Mouse (Mus musculus) liver, embryonic 11.5 days (tissue): ENCODE data around the gene Ptprj. TPM values are rescaled to one million over a fixed set of nuclear protein-coding genes. Genes with fewer than 3 reads are reported as not detected.
"Not testable (repeated sequence)": the region's sequence is repeated elsewhere in the genome, so short reads cannot be mapped to it uniquely, and the experiment has no call there.

Source experiments
- ATAC-seq: fragments of 200-750 bp; cut with Nextera tagmentation; replicated peaks from 2 replicates; pipeline ENCODE4 v1.8.0; 2017; ENCODE audit warnings: moderate number of reproducible peaks, mild to moderate bottlenecking, moderate TSS enrichment, moderate library complexity; ENCODE audit not compliant: low FRiP score
- DNase-seq: peaks from one replicate; pipeline ENCODE4 v3.0.0-alpha.2; 2017; ENCODE audit warnings: low spot score
- H3K27ac ChIP-seq: fragments of 300-500 bp; sonication (generic); 2 replicates; pipeline ENCODE4 v1.5.1; 2014; ENCODE audit warnings: mild to moderate bottlenecking, low read depth, low read length, control low read depth
- H3K27me3 ChIP-seq: fragments of 300-500 bp; sonication (generic); replicated peaks from 2 replicates; pipeline ENCODE4 v1.6.1; 2014; ENCODE audit warnings: low read length, mixed read lengths; ENCODE audit not compliant: control insufficient read depth, insufficient read depth
- H3K36me3 ChIP-seq: fragments of 300-500 bp; sonication (generic); 2 replicates; pipeline ENCODE4 v1.6.1; 2014; ENCODE audit warnings: mild to moderate bottlenecking, low read length, moderate library complexity, mixed read lengths; ENCODE audit not compliant: control insufficient read depth, insufficient read depth
- H3K4me1 ChIP-seq: fragments of 300-500 bp; sonication (generic); replicated peaks from 2 replicates; pipeline ENCODE4 v1.6.1; 2014; ENCODE audit warnings: low read length, mixed read lengths; ENCODE audit not compliant: control insufficient read depth, insufficient read depth
- H3K4me2 ChIP-seq: fragments of 300-500 bp; sonication (generic); 2 replicates; pipeline ENCODE4 v1.6.1; 2014; ENCODE audit warnings: mild to moderate bottlenecking, control low read depth, moderate library complexity
- H3K4me3 ChIP-seq: fragments of 300-500 bp; sonication (generic); 2 replicates; pipeline ENCODE4 v1.5.1; 2014; ENCODE audit warnings: low read depth, low read length, control low read depth
- H3K9ac ChIP-seq: fragments of 300-500 bp; sonication (generic); 2 replicates; pipeline ENCODE4 v1.6.1; 2014; ENCODE audit warnings: low read depth, low read length, control low read depth
- H3K9me3 ChIP-seq: fragments of 300-500 bp; sonication (generic); 2 replicates; pipeline ENCODE4 v1.6.1; 2016; ENCODE audit warnings: low read length, inconsistent platforms, mixed read lengths; ENCODE audit not compliant: control insufficient read depth
- WGBS: fragments of 180-500 bp; shearing (Covaris S2); extraction: QIAGEN DNeasy Blood & Tissue Kit; methylation state at CpG from one replicate; pipeline ENCODE4 v1.1.7; 2014; 5-methylcytosine and 5-hydroxymethylcytosine counted together
- polyA plus RNA-seq: library from polyadenylated mRNA; unstranded; fragments of >200 nt; fragmentation: Nextera tagmentation; extraction: Ambion mirVana; gene quantifications from 2 replicates; pipeline ENCODE4 v1.2.1, GENCODE M21; 2014

Gene Ptprj
- polyA plus RNA-seq, 1 experiment from 2014 or later, result 5.1 TPM

DNA sequence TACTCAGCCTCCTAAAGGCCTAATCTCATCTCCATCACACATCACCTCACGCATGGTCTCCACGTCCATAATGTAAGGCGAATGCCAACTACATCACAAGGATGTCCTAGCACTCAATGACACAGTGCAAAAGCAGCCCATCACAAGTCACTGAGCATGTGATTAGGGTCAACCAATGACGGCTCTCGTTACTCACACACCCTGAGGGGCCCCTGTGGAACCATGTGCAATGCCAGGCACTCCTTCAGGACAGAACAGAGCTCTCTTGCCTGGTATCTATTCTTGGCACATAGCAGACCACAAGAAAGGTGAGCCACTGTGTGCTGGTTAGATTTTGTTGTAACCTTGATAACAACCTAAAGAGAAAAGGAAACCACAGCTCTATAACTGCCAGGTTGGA, 116.7 kb downstream of the Ptprj start:
- ATAC-seq (no peak; the same call in 1 of the 2 replicates), DNase-seq (no peak)
- H3K4me1 ChIP-seq, result no peaks in the 10 kb centered on the region
- H3K9me3 ChIP-seq, result no peaks in the 10 kb centered on the region
- no peak overlapping the region for H3K4me2 ChIP-seq
- H3K4me3 ChIP-seq, result no peak overlapping the region
- 88% methylated on average over 5 of the region's 5 CpGs for WGBS
- H3K27ac ChIP-seq, result no peak overlapping the region
- H3K36me3 ChIP-seq, result peaks cover 6% of the 10 kb centered on the region; the same call in 1 of the 2 replicates
- H3K9ac ChIP-seq, result no peak overlapping the region
- H3K27me3 ChIP-seq, result no peaks in the 10 kb centered on the region

DNA sequence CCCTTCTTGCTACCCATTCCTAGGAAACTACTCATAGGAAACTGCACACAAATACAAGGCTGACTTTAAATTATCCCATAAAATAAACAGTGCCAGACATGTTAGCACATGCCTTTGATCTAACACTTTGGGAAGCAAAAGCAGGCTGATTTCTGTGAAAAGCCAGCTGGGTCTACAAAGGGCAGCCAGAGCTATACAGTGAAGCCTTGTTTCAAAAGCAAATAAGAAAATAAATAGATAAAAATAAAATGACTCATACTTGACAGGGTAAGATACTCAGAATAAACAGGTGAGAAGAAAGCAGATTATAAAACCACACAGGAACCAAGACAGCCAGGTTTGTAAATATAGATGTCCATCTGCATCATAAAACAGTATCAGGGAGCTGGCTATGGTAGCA, 118.2 kb downstream of the Ptprj start:
- Histone ChIP-seq H3K4me2 (no peak overlapping the region), H3K4me3 (no peak overlapping the region), H3K9ac (no peak overlapping the region), H3K9me3 (no peaks in the 10 kb centered on the region), H3K4me1 (no peaks in the 10 kb centered on the region), H3K27ac (no peak overlapping the region), H3K36me3 (peaks cover 6% of the 10 kb centered on the region; the same call in 1 of the 2 replicates), H3K27me3 (no peaks in the 10 kb centered on the region)
- DNase-seq, result no peak
- no peak for ATAC-seq

DNA sequence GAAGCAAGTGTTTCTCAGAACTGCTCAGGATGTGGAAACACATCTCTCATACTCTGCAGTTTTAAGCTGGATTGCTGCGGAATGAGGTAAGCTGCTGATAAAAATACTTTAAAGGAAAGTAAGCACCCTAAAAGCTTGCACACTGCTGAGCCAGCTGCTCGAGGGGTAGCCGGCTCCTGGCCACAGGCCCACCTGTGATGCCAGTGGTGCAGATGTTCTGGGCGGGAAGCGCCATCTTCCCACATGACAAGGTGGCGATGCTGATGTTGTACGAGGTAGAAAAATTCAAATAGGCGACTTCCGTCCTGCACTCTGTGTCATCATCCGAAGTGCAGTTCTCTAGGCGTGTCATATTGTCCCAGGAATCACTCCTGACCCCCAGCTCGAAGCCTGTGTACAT, 122.5 kb downstream of the Ptprj start:
- Histone ChIP-seq H3K4me1 (no peaks in the 10 kb centered on the region), H3K4me2 (no peak overlapping the region), H3K27ac (no peak overlapping the region), H3K4me3 (no peak overlapping the region), H3K9me3 (no peaks in the 10 kb centered on the region), H3K36me3 (peaks cover 9% of the 10 kb centered on the region), H3K9ac (no peak overlapping the region), H3K27me3 (no peaks in the 10 kb centered on the region)
- DNase-seq, result no peak
- ATAC-seq, result no peak
- WGBS, result 87% methylated on average over 12 of the region's 12 CpGs

DNA sequence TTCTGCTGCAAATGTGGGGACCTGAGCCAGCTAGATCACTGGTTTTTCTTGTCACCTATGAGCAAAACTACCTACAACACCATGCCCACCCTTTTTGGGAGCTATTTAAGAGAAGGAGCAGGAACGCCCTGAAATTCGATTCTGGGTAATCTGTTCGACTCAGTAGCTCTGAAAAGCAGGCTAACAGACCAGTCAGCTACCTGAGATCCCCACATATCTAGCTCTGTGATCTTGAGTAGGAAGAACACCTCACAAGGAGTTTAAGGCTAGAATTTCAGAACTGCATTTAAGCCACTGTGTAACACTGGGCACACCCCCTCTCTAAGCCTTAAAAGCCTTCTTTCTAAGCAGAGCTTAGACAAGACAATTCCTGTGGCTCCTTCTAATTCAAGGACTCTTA, 128.1 kb downstream of the Ptprj start:
- Histone ChIP-seq H3K9ac (no peak overlapping the region), H3K4me3 (no peak overlapping the region), H3K27ac (no peak overlapping the region), H3K27me3 (no peaks in the 10 kb centered on the region), H3K4me2 (no peak overlapping the region), H3K36me3 (peaks cover 10% of the 10 kb centered on the region), H3K4me1 (no peaks in the 10 kb centered on the region), H3K9me3 (no peaks in the 10 kb centered on the region)
- WGBS, result 84% methylated on average over 3 of the region's 3 CpGs
- DNase-seq (no peak), ATAC-seq (no peak)

DNA sequence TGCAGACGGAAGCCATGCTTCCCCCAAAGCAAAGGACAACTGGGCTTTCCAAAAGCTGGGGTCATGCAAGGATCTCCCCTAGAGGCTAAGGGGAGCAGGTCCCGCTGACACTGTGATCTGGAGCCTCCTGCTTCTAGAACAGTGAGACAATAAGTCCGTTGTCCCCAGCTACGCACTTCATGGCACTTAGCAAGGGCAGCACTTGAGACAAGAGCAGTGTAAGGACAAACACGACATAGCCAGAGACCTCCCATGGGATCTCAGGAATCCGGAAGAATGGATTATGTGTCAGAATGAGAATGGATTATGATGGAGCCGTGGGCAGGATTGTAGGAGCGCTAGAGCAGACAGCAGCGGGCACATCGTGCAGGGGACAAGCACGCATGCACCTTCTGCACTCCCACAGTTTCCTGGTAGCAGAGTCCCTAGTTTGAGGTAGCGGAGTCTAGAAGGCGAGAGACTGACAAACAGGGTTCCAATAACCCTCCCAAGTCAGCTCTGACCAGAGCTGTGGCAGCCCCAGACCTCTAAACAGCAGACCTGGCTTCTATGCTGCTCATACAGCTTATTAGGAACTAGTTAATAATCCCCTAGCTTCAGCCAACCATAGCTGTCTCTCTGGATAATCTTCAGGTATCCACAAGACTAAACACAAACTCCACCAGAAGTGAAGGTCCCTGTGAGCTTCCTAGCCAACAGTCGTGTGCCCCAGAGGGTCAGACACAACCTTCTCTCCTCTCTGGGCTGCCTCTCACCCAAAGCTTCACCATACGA, 131.3 kb downstream of the Ptprj start:
- Histone ChIP-seq H3K4me2 (no peak overlapping the region), H3K36me3 (peaks cover 7% of the 10 kb centered on the region), H3K27ac (no peak overlapping the region), H3K9me3 (no peaks in the 10 kb centered on the region), H3K4me3 (no peak overlapping the region), H3K4me1 (no peaks in the 10 kb centered on the region), H3K9ac (no peak overlapping the region), H3K27me3 (no peaks in the 10 kb centered on the region)
- DNase-seq (no peak), ATAC-seq (no peak)
- 88% methylated on average over 15 of the region's 15 CpGs for WGBS

DNA sequence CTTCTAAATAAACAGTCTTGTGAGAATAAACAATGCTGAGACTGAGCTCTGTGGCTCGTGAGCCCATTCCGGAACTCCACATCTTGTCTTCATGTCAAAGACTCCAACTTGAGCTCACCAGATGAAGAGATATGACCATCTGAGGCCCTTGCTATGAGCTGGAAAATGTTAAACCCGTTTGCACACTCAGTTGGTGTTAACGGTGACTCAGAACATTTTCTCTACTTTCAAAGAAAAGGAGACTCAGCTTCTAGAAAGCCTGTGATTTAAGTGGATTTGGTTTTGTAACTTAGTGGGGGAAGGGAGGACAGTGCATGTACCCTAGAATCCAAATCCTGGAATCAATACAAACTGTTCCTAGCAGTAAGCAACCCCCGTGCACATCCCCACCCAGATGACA, 136.6 kb downstream of the Ptprj start:
- DNase-seq (peak; percentile 3), ATAC-seq (no peak)
- no peak overlapping the region for H3K4me2 ChIP-seq
- no peak overlapping the region for H3K9ac ChIP-seq
- H3K36me3 ChIP-seq, result no peaks in the 10 kb centered on the region
- 78% methylated on average over 5 of the region's 5 CpGs for WGBS
- no peaks in the 10 kb centered on the region for H3K9me3 ChIP-seq
- no peak overlapping the region for H3K4me3 ChIP-seq
- H3K4me1 ChIP-seq, result no peaks in the 10 kb centered on the region
- H3K27me3 ChIP-seq, result no peaks in the 10 kb centered on the region
- H3K27ac ChIP-seq, result no peak overlapping the region

DNA sequence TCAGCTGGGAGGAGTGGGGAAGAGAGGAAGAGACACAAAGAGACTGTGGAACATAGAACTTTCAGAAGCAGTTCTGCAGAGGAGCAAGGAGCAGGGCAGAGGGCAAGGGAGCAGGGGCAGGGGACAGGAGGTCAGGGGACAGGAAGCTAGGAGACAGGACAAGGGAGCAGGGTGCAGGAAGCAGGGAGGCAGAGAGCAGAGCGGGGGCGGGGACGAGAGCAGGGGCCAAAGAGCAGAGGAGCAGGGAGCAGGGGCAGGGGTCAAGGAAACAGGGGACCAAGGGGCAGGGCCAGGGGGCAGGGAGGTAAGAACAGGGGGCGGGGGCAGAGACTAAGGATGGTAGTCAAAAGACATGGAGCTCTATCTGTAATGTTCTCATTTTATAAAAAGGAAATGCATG, 138.6 kb downstream of the Ptprj start:
- H3K4me2 ChIP-seq, H3K36me3 ChIP-seq, H3K27me3 ChIP-seq, ATAC-seq, H3K4me3 ChIP-seq, DNase-seq, H3K9ac ChIP-seq, H3K9me3 ChIP-seq, H3K27ac ChIP-seq, H3K4me1 ChIP-seq: not testable (repeated sequence)
- 58% methylated on average over 4 of the region's 4 CpGs for WGBS

DNA sequence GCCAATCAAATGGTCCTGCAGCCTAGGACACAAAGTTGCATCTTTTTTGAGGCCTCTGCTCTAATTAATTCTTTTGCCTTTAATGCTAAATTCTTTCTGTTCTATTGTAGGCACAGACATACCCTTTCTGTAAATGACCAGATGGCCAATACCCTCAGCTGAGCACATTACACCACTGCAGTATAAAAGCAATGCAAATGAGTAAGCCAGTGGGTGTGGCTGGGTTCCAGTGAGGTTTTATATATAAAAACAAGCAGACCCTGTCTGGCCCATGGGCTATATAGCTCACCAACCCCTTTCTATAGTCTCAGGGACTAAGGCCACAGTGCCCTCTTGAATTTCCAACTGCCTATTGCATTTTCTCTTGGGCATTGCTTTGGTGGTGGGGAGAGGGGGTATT, 140.3 kb downstream of the Ptprj start:
- DNase-seq, H3K4me1 ChIP-seq, H3K4me3 ChIP-seq, H3K27ac ChIP-seq, H3K9ac ChIP-seq, H3K27me3 ChIP-seq, ATAC-seq, H3K4me2 ChIP-seq, H3K36me3 ChIP-seq, H3K9me3 ChIP-seq: not testable (repeated sequence)

DNA sequence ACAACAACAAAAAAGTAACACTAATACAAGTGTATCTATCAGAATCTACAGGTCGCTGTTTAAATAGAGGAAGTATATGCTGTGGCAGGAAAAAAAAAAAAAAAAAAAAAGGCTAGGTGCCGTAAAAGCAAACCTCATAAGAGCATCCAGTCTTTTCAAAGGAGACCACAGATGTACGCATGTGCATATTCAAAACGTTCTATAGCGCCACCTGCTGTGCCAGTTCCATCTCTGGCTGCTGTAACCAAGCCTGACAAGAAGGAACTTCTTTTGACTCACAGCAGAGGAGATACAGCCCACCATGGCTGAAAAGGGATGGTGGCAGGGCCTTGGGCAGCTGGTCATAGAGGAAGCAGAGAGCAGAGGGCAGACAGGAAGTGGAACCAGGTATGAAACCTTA, 143.0 kb downstream of the Ptprj start:
- peak; percentile 34; the same call in 1 of the 2 replicates for ATAC-seq
- not testable (repeated sequence) for H3K36me3 ChIP-seq, H3K27me3 ChIP-seq, H3K4me1 ChIP-seq, H3K4me3 ChIP-seq, H3K27ac ChIP-seq, H3K9me3 ChIP-seq, H3K4me2 ChIP-seq, H3K9ac ChIP-seq, DNase-seq
- 77% methylated on average over 1 of the region's 5 CpGs for WGBS
